Mouse (Mus musculus): ENCODE results near the gene Ptprh. TPM values are rescaled to one million over a fixed set of nuclear protein-coding genes. Genes with fewer than 3 reads are reported as not detected.

Gene Ptprh
- polyA plus RNA-seq, 1 experiment from 2014 or later = not detected

- DNase-seq (no peak), ATAC-seq (ENCODE audit: insufficient read depth) (no peak)
- H3K27me3 ChIP-seq (ENCODE audit: insufficient read depth, low read length) = no peaks in the 10 kb centered on the region
- no peaks in the 10 kb centered on the region for H3K9me3 ChIP-seq (ENCODE audit: low read depth, low read length)
- no peak overlapping the region for H3K27ac ChIP-seq (ENCODE audit: low read depth)
- H3K9ac ChIP-seq = no peak overlapping the region
- no peaks in the 10 kb centered on the region for H3K4me1 ChIP-seq (ENCODE audit: insufficient read depth)
- peaks cover 25% of the 10 kb centered on the region for H3K36me3 ChIP-seq (ENCODE audit: insufficient read depth)
- H3K4me2 ChIP-seq = no peak overlapping the region
- WGBS = 86% methylated on average over 2 of the region's 2 CpGs
- no peak for TF ChIP-seq CTCF (IDR thresholded peaks at IDR 0.05; ENCODE audit: low read depth)
- H3K4me3 ChIP-seq (ENCODE audit: low read depth, low read length) = no peak overlapping the region
Observed at GRCm38 (mm10) chr7:4625928-4626327, 22.1 kb upstream of the Ptprh start.

GRCm38 (mm10) chr7:4624343-4624742 is 20.5 kb upstream of the Ptprh start:
- H3K4me2 ChIP-seq = no peak overlapping the region
- ATAC-seq (ENCODE audit: insufficient read depth) (no peak), DNase-seq (peak; percentile 9)
- TF ChIP-seq CTCF (IDR thresholded peaks at IDR 0.05; ENCODE audit: low read depth) = peak; percentile 19; the same call in 1 of the 2 replicates
- H3K9ac ChIP-seq = no peak overlapping the region
- H3K27me3 ChIP-seq (ENCODE audit: insufficient read depth, low read length) = no peaks in the 10 kb centered on the region
- WGBS = 41% methylated on average over 1 of the region's 1 CpGs
- H3K27ac ChIP-seq (ENCODE audit: low read depth) = no peak overlapping the region
- no peak overlapping the region for H3K4me3 ChIP-seq (ENCODE audit: low read depth, low read length)
- H3K4me1 ChIP-seq (ENCODE audit: insufficient read depth) = no peaks in the 10 kb centered on the region
- H3K9me3 ChIP-seq (ENCODE audit: low read depth, low read length) = no peaks in the 10 kb centered on the region
- peaks cover 11% of the 10 kb centered on the region for H3K36me3 ChIP-seq (ENCODE audit: insufficient read depth)

DNA sequence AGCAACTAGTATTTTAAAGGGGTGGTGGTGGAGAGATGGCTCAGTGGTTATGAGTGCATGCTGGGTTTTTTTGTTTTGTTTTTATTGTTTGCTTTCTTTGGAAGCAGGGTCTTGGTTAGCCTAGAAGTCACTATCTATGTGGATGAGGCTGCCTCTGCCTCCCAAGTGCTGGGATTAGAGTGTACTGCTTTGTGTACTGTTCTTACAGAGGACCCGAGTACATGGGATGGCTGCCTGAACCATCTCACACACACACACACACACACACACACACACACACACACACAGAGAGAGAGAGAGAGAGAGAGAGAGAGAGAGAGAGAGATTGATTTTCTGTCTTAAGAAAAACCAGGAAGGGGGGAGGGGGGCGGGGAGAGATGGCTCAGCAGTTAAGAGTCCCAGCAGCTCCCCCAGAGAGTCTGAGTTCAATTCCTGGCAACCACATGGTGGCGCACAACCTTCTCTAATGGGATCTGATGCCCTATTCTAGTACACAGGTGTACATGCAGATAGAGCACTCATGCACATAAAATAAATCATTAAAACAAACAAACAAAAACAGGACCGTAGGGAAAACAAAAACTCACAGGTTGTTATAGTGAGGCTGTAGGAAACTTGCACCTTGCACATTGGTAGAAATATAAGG is 19.8 kb upstream of the Ptprh start:
- Histone ChIP-seq H3K27ac (ENCODE audit: low read depth) (no peak overlapping the region), H3K27me3 (ENCODE audit: insufficient read depth, low read length) (no peaks in the 10 kb centered on the region), H3K4me1 (ENCODE audit: insufficient read depth) (no peaks in the 10 kb centered on the region), H3K9ac (no peak overlapping the region), H3K36me3 (ENCODE audit: insufficient read depth) (peaks cover 6% of the 10 kb centered on the region; the same call in 1 of the 2 replicates), H3K4me3 (ENCODE audit: low read depth, low read length) (no peak overlapping the region), H3K4me2 (no peak overlapping the region), H3K9me3 (ENCODE audit: low read depth, low read length) (no peaks in the 10 kb centered on the region)
- DNase-seq = peak; percentile 66
- peak; percentile 53 for TF ChIP-seq CTCF (IDR thresholded peaks at IDR 0.05; ENCODE audit: low read depth)
- 18% methylated on average over 4 of the region's 4 CpGs for WGBS
- ATAC-seq (ENCODE audit: insufficient read depth) = no peak

- Histone ChIP-seq H3K9me3 (ENCODE audit: low read depth, low read length) (no peaks in the 10 kb centered on the region), H3K4me1 (ENCODE audit: insufficient read depth) (no peaks in the 10 kb centered on the region), H3K4me2 (no peak overlapping the region), H3K4me3 (ENCODE audit: low read depth, low read length) (no peak overlapping the region), H3K27ac (ENCODE audit: low read depth) (no peak overlapping the region), H3K9ac (no peak overlapping the region), H3K27me3 (ENCODE audit: insufficient read depth, low read length) (no peaks in the 10 kb centered on the region), H3K36me3 (ENCODE audit: insufficient read depth) (no peaks in the 10 kb centered on the region)
- WGBS = 46% methylated on average over 1 of the region's 1 CpGs
- ATAC-seq (ENCODE audit: insufficient read depth) (0 out of 2 replicates have a peak, but pooled peaks have one; percentile 35), DNase-seq (peak; percentile 86)
- no peak for TF ChIP-seq CTCF (IDR thresholded peaks at IDR 0.05; ENCODE audit: low read depth)
Observed at GRCm38 (mm10) chr7:4619979-4620378, 16.1 kb upstream of the Ptprh start.

DNA sequence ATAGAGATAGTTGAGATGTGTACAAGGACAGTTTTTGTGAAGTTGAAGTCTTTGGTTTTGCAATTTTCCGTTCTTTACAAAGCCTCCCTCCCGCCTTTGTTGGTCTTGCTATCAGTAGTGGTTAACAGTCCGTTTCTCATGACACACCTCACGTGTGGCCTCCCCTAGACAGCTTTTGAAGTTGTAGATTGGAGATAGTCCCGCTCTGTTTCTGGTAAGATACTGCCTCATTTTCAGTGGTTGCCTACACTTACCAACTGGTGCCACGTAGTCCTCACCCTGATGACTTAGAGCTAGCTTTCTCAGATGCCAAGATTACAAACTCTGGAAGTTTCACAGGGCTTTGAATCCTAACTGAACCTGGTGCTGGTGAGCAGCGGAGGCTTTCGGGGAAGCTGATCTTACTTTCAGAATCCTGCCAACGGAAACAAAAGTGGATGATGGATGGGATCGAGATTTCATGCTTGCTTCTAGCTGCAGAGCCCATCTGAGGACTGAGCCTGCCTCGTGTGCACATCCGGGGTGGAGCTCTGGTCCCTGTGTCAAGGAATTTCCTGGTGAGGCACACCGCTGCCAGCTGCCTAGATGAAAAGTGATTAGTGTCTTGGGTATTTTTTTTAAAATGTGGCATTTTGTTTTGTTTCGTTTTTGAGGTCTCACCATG is 10.0 kb upstream of the Ptprh start:
- Histone ChIP-seq H3K4me1 (ENCODE audit: insufficient read depth) (no peaks in the 10 kb centered on the region), H3K36me3 (ENCODE audit: insufficient read depth) (no peaks in the 10 kb centered on the region), H3K9ac (no peak overlapping the region), H3K27ac (ENCODE audit: low read depth) (no peak overlapping the region), H3K27me3 (ENCODE audit: insufficient read depth, low read length) (no peaks in the 10 kb centered on the region), H3K4me3 (ENCODE audit: low read depth, low read length) (no peak overlapping the region), H3K4me2 (no peak overlapping the region), H3K9me3 (ENCODE audit: low read depth, low read length) (no peaks in the 10 kb centered on the region)
- DNase-seq = no peak
- no peak for ATAC-seq (ENCODE audit: insufficient read depth)
- WGBS = 56% methylated on average over 14 of the region's 14 CpGs
- TF ChIP-seq CTCF (IDR thresholded peaks at IDR 0.05; ENCODE audit: low read depth) = no peak

- Histone ChIP-seq H3K4me2 (no peak overlapping the region), H3K4me3 (ENCODE audit: low read depth, low read length) (no peak overlapping the region), H3K36me3 (ENCODE audit: insufficient read depth) (no peaks in the 10 kb centered on the region), H3K9me3 (ENCODE audit: low read depth, low read length) (no peaks in the 10 kb centered on the region), H3K27ac (ENCODE audit: low read depth) (no peak overlapping the region), H3K4me1 (ENCODE audit: insufficient read depth) (no peaks in the 10 kb centered on the region), H3K9ac (no peak overlapping the region), H3K27me3 (ENCODE audit: insufficient read depth, low read length) (no peaks in the 10 kb centered on the region)
- 70% methylated on average over 1 of the region's 1 CpGs for WGBS
- TF ChIP-seq CTCF (IDR thresholded peaks at IDR 0.05; ENCODE audit: low read depth) = no peak
- ATAC-seq (ENCODE audit: insufficient read depth) (no peak), DNase-seq (no peak)
Observed at GRCm38 (mm10) chr7:4612956-4613355, 9.1 kb upstream of the Ptprh start.

DNA sequence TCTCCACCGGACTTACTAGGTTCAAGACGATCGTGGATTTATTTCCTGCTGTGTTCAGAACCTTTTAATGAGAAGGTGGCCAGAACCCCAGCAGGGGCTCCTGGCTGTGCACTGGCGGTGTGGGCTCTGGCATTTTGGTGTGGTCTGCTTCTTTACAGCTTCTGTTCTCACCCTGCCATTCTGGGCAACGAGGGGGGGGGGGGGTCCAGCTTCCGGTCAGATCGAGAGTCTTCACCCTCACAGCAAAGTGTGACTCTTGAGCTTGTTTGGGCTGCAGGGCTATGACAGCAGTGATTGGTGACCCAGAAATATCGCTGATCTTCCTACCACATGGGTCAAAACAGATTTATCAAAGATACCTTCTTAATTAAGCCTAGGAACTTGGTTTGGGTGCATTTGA is 8.5 kb upstream of the Ptprh start:
- Histone ChIP-seq H3K4me1 (ENCODE audit: insufficient read depth) (no peaks in the 10 kb centered on the region), H3K4me2 (no peak overlapping the region), H3K36me3 (ENCODE audit: insufficient read depth) (no peaks in the 10 kb centered on the region), H3K27ac (ENCODE audit: low read depth) (no peak overlapping the region), H3K4me3 (ENCODE audit: low read depth, low read length) (no peak overlapping the region), H3K9me3 (ENCODE audit: low read depth, low read length) (no peaks in the 10 kb centered on the region), H3K9ac (no peak overlapping the region), H3K27me3 (ENCODE audit: insufficient read depth, low read length) (no peaks in the 10 kb centered on the region)
- TF ChIP-seq CTCF (IDR thresholded peaks at IDR 0.05; ENCODE audit: low read depth) = no peak
- ATAC-seq (ENCODE audit: insufficient read depth) (no peak), DNase-seq (no peak)
- 55% methylated on average over 8 of the region's 8 CpGs for WGBS

Measured in lung, embryonic 14.5 days (tissue).